Mouse (Mus musculus): ENCODE data around the gene Atpif1. TPM values are rescaled to one million over a fixed set of nuclear protein-coding genes. Genes with fewer than 3 reads are reported as not detected.
A peak's percentile ranks its signal among the peaks of the same experiment; 100 is the strongest.
"Not testable (repeated sequence)": the region's sequence is repeated elsewhere in the genome, so short reads cannot be mapped to it uniquely, and the experiment has no call there.

Gene Atpif1
- 746 and 799 TPM in 2 replicates for polyA plus RNA-seq (2015; fragmentation: Nextera tagmentation; extraction: Ambion mirVana)

DNA sequence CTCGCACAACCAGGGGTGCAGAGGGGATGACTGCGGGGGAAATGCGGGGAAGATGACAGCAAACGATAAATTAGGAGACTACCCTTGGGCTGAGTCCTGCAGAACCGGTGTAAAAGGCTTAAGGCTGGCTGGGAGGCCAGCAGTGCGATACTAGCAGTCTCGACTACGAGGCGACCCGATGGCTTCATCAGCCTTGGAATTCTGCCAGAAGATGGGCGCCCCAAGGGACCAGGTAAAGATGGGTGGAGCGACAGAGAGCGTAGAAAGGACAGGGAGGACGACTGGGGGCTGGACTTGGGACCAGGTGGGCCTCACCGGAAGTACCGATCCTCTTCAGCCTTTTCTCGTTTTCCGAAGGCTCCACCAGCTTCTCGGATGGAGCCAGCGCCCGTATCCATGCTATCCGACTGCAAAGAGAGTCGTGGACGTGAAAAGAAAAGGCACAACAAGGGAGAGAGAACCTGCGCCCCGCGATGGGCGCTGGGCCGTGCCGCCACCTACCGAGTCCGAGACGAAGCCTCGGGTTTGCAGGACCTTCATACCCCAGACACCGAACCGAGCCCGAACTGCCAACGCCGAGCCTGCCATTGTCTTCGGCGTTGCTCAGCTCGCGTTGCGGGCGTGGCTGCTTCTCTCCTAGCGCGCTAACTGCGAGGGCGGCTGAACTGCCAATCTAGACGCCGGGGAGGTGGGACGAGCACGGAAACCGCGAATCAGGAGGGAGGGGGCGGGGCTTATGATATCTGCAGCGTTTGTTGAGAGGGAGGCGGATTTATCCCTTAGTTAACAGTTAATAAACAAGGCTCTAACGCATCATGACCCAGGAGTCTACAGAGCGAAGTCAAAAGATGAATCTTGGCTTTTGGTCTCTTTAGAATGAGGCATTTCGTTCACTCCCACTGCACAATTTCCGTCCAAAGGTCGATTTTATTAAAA lies at the start of gene Atpif1:
Atpif1 (minus strand) TSS at position 679 of the 936 bp plus-strand sequence.
- Histone ChIP-seq H3K27me3 (no peaks in the 10 kb centered on the region), H3K36me3 (peaks cover 12% of the 10 kb centered on the region), H3K9ac (peak within 1 kb of the TSS; percentile 70), H3K9me3 (no peaks in the 10 kb centered on the region), H3K4me3 (peak within 1 kb of the TSS; percentile 78), H3K27ac (peak within 1 kb of the TSS; percentile 95), H3K4me2 (peak within 1 kb of the TSS; percentile 77), H3K4me1 (peaks cover 28% of the 10 kb centered on the region)
- ATAC-seq (ENCODE audit: insufficient number of reproducible peaks, low FRiP score, low TSS enrichment, low read depth) = peak; percentile 89
- under 1% methylated on average over 63 of the region's 63 CpGs for WGBS

DNA sequence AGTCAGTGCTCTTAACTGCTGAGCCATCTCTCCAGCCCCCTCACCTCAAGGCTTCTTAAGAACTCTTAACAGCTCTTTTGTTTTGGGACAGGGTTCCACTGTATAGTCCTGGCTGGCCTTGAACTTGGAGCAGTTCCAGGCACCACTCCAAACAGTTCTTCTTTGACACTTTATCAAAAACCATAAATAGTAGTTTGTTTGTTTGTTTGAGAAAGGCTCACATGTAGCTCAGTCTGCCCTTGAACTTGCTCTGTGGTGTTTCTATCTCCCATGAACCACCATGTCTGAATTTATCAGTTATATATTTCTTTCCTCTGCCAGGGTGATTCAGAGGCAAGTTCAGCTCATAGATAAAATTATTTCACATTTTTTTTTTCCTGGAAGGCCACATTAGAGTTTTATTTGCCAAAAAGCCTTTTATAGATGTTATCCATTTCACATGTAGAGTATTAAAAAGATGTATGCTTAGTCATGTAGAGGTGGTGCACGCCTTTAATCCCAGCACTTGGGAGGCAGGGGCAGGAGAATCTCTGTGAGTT lies 41.4 kb upstream of the Atpif1 start:
- Histone ChIP-seq H3K9ac (no peak overlapping the region), H3K9me3 (no peaks in the 10 kb centered on the region), H3K4me1 (no peaks in the 10 kb centered on the region), H3K36me3 (no peaks in the 10 kb centered on the region), H3K4me2 (no peak overlapping the region), H3K4me3 (no peak overlapping the region), H3K27ac (no peak overlapping the region), H3K27me3 (no peaks in the 10 kb centered on the region)
- 95% methylated on average over 1 of the region's 1 CpGs for WGBS
- no peak for ATAC-seq (ENCODE audit: insufficient number of reproducible peaks, low FRiP score, low TSS enrichment, low read depth)

DNA sequence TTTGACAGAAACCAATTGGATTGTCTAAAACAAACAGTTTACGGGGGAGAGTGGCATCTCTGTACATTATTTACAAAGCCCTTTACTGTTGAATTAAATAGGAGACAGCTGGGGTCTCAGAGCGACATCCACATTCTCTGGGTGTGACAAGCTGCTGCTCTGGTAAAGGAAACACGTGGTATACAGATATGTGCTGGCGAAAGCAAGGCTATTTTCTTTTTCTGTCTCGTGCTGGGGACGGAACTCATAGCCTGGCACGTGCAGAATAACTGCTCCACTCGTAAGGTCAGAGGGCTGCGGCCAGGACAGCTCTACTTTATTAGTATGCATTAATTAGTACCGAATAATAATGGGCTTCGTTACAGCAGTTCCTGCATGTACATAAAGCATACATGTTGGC lies 39.9 kb upstream of the Atpif1 start:
- Histone ChIP-seq H3K4me1 (no peaks in the 10 kb centered on the region), H3K9ac (no peak overlapping the region), H3K27me3 (no peaks in the 10 kb centered on the region), H3K4me2 (no peak overlapping the region), H3K36me3 (no peaks in the 10 kb centered on the region), H3K4me3 (no peak overlapping the region), H3K9me3 (no peaks in the 10 kb centered on the region), H3K27ac (no peak overlapping the region)
- ATAC-seq (ENCODE audit: insufficient number of reproducible peaks, low FRiP score, low TSS enrichment, low read depth) = no peak
- 48% methylated on average over 11 of the region's 11 CpGs for WGBS

DNA sequence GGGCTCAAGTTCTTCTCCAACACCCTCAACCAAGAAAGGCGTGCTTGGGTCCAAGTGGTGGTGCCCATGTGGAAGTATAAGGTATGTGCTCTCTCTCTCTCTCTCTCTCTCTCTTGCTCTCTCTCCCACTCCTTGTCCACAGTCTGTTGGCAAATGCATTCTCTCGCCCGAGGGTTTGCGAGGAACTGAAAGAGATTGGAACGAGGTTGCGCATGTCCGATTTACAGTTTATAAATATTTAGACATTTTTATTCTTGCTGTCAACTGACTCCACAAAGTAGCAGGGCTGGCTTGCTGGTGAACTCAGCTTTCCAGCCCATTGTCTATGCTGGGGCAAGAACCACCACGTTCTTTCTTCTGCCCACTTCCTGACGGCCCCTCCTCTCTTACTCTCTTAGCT lies 37.7 kb upstream of the Atpif1 start:
- 80% methylated on average over 9 of the region's 9 CpGs for WGBS
- Histone ChIP-seq H3K9me3 (no peaks in the 10 kb centered on the region), H3K9ac (no peak overlapping the region), H3K27me3 (no peaks in the 10 kb centered on the region), H3K36me3 (no peaks in the 10 kb centered on the region), H3K27ac (no peak overlapping the region), H3K4me3 (no peak overlapping the region), H3K4me1 (no peaks in the 10 kb centered on the region), H3K4me2 (no peak overlapping the region)
- no peak for ATAC-seq (ENCODE audit: insufficient number of reproducible peaks, low FRiP score, low TSS enrichment, low read depth)

DNA sequence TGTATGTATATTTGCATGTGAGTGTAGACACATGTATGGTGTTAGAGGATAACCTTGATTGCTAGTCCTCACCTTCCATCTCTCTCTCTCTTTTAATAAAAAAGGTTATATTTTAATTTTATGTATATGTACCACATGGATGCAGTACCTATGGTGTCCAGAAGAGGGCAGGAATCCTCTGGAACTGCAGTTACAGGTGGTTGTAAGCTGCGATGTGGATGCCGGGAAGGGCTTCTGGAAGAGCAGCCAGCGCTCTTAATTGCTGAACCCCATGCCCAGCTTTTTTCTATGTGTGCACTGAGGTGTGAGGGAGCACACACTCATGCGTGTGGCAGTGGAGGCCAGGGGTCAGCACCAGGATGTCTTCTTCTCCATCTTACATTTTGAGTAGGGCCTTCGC lies 35.7 kb upstream of the Atpif1 start:
- Histone ChIP-seq H3K9me3 (no peaks in the 10 kb centered on the region), H3K36me3 (no peaks in the 10 kb centered on the region), H3K4me3 (no peak overlapping the region), H3K9ac (no peak overlapping the region), H3K4me1 (peaks cover 2% of the 10 kb centered on the region; the same call in 1 of the 2 replicates), H3K27ac (no peak overlapping the region), H3K4me2 (no peak overlapping the region), H3K27me3 (no peaks in the 10 kb centered on the region)
- ATAC-seq (ENCODE audit: insufficient number of reproducible peaks, low FRiP score, low TSS enrichment, low read depth) = no peak
- 85% methylated on average over 5 of the region's 5 CpGs for WGBS

DNA sequence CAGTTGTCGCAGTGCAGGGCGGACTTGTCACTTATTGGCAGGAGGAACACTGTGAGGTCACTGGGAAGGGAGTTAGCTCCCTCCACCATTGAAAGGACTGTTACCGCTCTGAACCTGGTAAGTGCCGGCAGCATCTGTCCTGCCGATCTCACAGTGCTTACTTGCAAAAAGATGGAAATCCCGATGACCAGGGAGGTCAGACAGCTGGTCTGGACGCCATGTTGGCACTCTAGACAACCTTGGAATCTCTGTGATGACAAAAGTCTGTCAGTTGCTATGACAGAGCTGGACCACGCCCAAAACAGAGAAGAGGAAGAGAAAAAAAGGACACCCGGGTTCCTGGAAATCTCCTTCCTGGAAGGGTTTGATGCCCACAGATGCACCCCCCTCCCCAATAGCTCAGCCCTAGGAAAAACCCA lies 33.9 kb upstream of the Atpif1 start:
- no peak for ATAC-seq (ENCODE audit: insufficient number of reproducible peaks, low FRiP score, low TSS enrichment, low read depth)
- no peak overlapping the region for H3K9ac ChIP-seq
- no peak overlapping the region for H3K4me2 ChIP-seq
- H3K9me3 ChIP-seq = no peaks in the 10 kb centered on the region
- H3K4me1 ChIP-seq = peaks cover 6% of the 10 kb centered on the region; the same call in 1 of the 2 replicates
- H3K36me3 ChIP-seq = no peaks in the 10 kb centered on the region
- 65% methylated on average over 9 of the region's 9 CpGs for WGBS
- H3K27ac ChIP-seq = no peak overlapping the region
- H3K4me3 ChIP-seq = no peak overlapping the region
- H3K27me3 ChIP-seq = no peaks in the 10 kb centered on the region

DNA sequence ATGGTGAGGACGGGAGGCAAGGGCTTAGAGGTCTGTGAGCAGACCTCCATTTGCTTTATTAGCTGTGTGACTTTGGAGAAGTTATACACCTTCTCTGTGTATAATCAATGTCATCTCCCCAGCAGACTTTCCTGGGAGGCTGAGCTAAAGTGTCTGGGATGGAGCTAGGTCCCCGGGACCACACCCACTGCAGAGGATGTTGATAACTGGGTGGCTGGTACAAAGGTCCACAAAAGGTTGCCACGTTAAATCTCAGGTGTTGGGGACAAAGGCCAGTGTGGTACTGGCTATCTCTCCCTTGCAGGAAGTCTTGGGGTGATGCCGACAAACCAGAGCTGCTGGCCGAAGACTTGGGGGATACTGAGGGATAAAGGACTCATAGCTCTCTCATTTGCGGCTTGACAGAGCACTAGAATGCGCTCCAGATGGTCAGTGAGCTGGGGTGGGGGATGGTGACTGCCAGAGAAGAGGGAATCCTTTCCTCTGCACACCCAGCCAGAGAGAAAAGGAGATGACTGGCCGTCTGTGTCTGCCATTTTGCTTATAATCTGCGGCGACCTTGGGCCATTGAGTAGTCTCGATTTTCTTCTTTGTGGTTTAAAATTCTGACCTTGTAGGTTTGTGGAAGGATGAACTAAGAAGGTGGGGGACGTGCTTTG lies 31.8 kb upstream of the Atpif1 start:
- Histone ChIP-seq H3K4me1 (peaks cover 6% of the 10 kb centered on the region; the same call in 1 of the 2 replicates), H3K27ac (no peak overlapping the region), H3K36me3 (no peaks in the 10 kb centered on the region), H3K9ac (no peak overlapping the region), H3K4me3 (no peak overlapping the region), H3K9me3 (no peaks in the 10 kb centered on the region), H3K27me3 (no peaks in the 10 kb centered on the region), H3K4me2 (no peak overlapping the region)
- ATAC-seq (ENCODE audit: insufficient number of reproducible peaks, low FRiP score, low TSS enrichment, low read depth) = no peak
- WGBS = 71% methylated on average over 12 of the region's 12 CpGs

DNA sequence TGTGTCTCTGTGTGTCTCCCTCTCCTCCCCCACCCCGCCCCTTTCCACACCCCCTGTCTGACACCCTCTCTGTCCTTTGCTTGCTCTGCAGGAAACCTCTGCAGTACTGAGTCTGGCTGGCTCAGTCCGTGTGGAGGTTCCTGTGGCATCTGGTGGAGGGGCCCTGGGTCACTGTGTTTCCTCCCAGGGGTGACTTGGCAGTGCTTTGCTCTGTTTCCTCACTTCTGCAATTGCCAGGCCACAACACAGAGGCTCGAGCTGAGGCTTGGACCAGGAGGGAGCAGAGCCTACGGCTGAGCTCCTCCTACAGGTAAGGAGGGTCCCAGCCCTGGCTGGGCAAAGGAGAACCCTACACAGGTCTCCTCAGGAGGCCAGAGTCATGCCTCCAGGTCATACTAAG lies 30.5 kb upstream of the Atpif1 start, which contains the start of gene Ptafr:
Ptafr (plus strand) TSS at position 103 of the 400 bp plus-strand sequence.
- Histone ChIP-seq H3K9me3 (no peaks in the 10 kb centered on the region), H3K27ac (no peak within 1 kb of the TSS), H3K4me1 (peaks cover 6% of the 10 kb centered on the region; the same call in 1 of the 2 replicates), H3K27me3 (no peaks in the 10 kb centered on the region), H3K36me3 (no peaks in the 10 kb centered on the region), H3K4me3 (no peak within 1 kb of the TSS), H3K9ac (no peak within 1 kb of the TSS), H3K4me2 (no peak within 1 kb of the TSS)
- ATAC-seq (ENCODE audit: insufficient number of reproducible peaks, low FRiP score, low TSS enrichment, low read depth) = no peak
- WGBS = 31% methylated on average over 4 of the region's 4 CpGs

DNA sequence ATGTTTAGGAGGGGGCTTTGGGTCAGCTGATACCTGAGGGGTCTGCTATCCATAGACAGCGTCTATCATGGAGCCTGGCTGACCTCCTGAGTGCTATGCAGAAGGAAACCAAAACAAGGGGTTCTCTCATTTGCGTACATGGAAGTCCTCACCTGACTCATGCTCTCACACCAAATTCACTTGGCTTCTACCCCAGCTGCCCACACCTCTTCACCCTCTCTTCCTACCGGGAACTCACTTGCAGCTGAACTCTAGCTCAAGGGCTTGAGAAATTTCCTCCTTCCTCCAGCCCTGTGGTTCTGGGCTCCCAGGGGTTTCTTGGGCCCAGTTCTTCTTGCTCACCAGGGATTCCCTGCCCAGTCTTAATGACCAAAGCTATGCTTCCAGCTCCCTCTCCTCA lies 29.8 kb upstream of the Atpif1 start:
- Histone ChIP-seq H3K9ac (no peak overlapping the region), H3K9me3 (no peaks in the 10 kb centered on the region), H3K27ac (no peak overlapping the region), H3K27me3 (no peaks in the 10 kb centered on the region), H3K4me1 (peaks cover 6% of the 10 kb centered on the region; the same call in 1 of the 2 replicates), H3K36me3 (no peaks in the 10 kb centered on the region), H3K4me3 (no peak overlapping the region), H3K4me2 (no peak overlapping the region)
- no peak for ATAC-seq (ENCODE audit: insufficient number of reproducible peaks, low FRiP score, low TSS enrichment, low read depth)
- 71% methylated on average over 3 of the region's 3 CpGs for WGBS

DNA sequence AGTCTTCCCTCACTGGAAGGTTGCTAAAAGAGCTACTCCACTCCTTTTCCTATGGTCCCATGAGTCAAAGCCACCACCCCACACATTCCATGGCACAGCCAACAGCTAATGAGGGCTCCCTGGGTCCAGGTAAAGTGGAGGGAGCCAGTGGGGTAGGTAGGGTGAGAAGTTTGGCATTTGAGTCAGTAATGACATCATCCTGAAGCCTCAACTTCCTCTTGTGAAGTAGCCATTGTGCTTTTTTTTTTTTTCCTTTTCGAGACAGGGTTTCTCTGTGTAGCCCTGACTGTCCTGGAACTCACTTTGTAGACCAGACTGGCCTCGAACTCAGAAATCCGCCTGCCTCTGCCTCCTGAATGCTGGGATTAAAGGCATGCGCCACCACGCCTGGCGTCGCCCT lies 22.1 kb upstream of the Atpif1 start:
- not testable (repeated sequence) for H3K27ac ChIP-seq; H3K4me3 ChIP-seq; H3K9ac ChIP-seq; H3K4me1 ChIP-seq; H3K27me3 ChIP-seq; H3K9me3 ChIP-seq; H3K4me2 ChIP-seq; ATAC-seq (ENCODE audit: insufficient number of reproducible peaks, low FRiP score, low TSS enrichment, low read depth)
- peaks cover 33% of the 10 kb centered on the region for H3K36me3 ChIP-seq
- 93% methylated on average over 7 of the region's 7 CpGs for WGBS

DNA sequence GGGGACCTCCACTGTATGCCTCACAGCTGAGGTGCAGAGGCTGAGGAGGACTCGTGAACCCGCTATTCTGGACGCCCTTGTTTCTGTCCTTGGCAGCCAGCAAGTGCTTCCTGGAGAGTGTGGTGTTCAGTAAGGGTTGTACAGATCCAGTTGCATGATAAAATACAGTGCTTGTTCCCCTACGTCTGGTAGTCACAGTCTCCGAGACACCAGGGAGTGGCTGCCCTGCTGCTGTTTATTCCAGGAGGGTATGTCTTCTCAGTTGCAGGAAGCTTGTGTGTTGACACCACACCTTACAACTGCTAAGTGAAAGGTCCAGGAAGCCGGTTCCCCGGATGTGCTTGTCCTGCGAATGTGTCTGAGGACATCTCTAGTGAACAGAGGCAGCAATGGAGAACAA lies 21.2 kb upstream of the Atpif1 start:
- peaks cover 40% of the 10 kb centered on the region for H3K36me3 ChIP-seq
- 80% methylated on average over 8 of the region's 8 CpGs for WGBS

DNA sequence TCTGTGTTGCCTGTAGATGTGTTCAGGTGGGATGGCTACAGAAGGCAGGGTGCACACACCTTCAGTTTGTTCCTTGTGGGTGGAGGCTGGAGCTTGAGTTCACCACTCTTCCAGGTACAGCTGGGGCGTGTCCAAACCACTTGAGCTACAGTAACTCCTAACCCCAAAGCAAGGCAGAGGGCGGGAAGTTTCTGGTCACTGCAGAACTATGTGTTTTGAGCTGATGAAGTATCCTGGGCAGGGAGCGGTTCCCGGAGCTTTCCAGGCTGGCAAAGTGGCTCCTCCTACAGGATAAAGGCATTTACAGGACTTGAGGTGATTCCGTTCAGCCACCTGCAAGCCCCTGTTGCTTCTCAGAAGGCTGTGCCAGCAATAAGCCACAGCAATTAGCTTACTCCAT lies 20.8 kb upstream of the Atpif1 start:
- no peaks in the 10 kb centered on the region for H3K9me3 ChIP-seq
- no peak overlapping the region for H3K4me3 ChIP-seq
- ATAC-seq (ENCODE audit: insufficient number of reproducible peaks, low FRiP score, low TSS enrichment, low read depth) = no peak
- no peaks in the 10 kb centered on the region for H3K4me1 ChIP-seq
- no peaks in the 10 kb centered on the region for H3K27me3 ChIP-seq
- H3K4me2 ChIP-seq = no peak overlapping the region
- H3K9ac ChIP-seq = no peak overlapping the region
- 73% methylated on average over 5 of the region's 5 CpGs for WGBS
- peaks cover 44% of the 10 kb centered on the region for H3K36me3 ChIP-seq
- 0 out of 2 replicates have a peak overlapping the region, but pooled peaks have one; percentile 3 for H3K27ac ChIP-seq

More for the DNA sequence above, 21.2 kb upstream of the Atpif1 start:
- H3K4me2 ChIP-seq = no peak overlapping the region
- no peak overlapping the region for H3K9ac ChIP-seq
- H3K27me3 ChIP-seq = no peaks in the 10 kb centered on the region
- H3K4me3 ChIP-seq = no peak overlapping the region
- no peaks in the 10 kb centered on the region for H3K9me3 ChIP-seq
- no peaks in the 10 kb centered on the region for H3K4me1 ChIP-seq
- no peak for ATAC-seq (ENCODE audit: insufficient number of reproducible peaks, low FRiP score, low TSS enrichment, low read depth)
- H3K27ac ChIP-seq = 0 out of 2 replicates have a peak overlapping the region, but pooled peaks have one; percentile 3
